Comparison of ENCODE assay signal across 15 mouse cellular contexts in genomic region chr1:152810533-152811439, GRCm38 (mm10). TPM values are rescaled to one million over a fixed set of nuclear protein-coding genes. Genes with fewer than 3 reads are reported as not detected.
DNase-seq lines count a peak whose midpoint lies in the region; ATAC-seq lines count a peak whose summit lies in the region.
"Had no signal": no experiment of that assay in that cellular context is flagged by ENCODE, and none has a peak within 500 bp of the region (broad histone marks: within the 10 kb centered on the region; RNA-seq: fewer than 3 reads in every experiment).

No protein-coding gene starts in this region.

- H3K4me2 ChIP-seq in hindbrain, embryonic 11.5 days (replicated peaks; ENCODE audit: low read depth, low read length) = no peak overlapping the region
- no peak overlapping the region for H3K4me2 ChIP-seq in hindbrain, embryonic 12.5 days (replicated peaks)
- no peak overlapping the region for H3K4me2 ChIP-seq in forebrain, embryonic 12.5 days
- no peak overlapping the region for H3K4me2 ChIP-seq in kidney, embryonic 16.5 days (replicated peaks; ENCODE audit: low read depth, low read length)
- H3K4me2 ChIP-seq: heart, embryonic 12.5 days; midbrain, embryonic 15.5 days had no signal

- H3K36me3 ChIP-seq in hindbrain, embryonic 11.5 days (ENCODE audit: control insufficient read depth, insufficient read depth, low read length) = no peaks in the 10 kb centered on the region
- no peaks in the 10 kb centered on the region for H3K36me3 ChIP-seq in hindbrain, embryonic 12.5 days
- H3K36me3 ChIP-seq in forebrain, embryonic 12.5 days (replicated peaks) = no peaks in the 10 kb centered on the region
- no peaks in the 10 kb centered on the region for H3K36me3 ChIP-seq in kidney, embryonic 16.5 days (ENCODE audit: insufficient read depth, low read length)
- H3K36me3 ChIP-seq: heart, embryonic 12.5 days; intestine, embryonic 15.5 days; midbrain, embryonic 15.5 days had no signal

- H3K9ac ChIP-seq in hindbrain, embryonic 11.5 days (ENCODE audit: low read depth, low read length) = no peak overlapping the region
- no peak overlapping the region for H3K9ac ChIP-seq in hindbrain, embryonic 12.5 days
- no peak overlapping the region for H3K9ac ChIP-seq in forebrain, embryonic 12.5 days
- H3K9ac ChIP-seq in kidney, embryonic 16.5 days (replicated peaks; ENCODE audit: low read length) = no peak overlapping the region
- H3K9ac ChIP-seq: heart, embryonic 12.5 days; intestine, embryonic 15.5 days; midbrain, embryonic 15.5 days had no signal

- no peak for ATAC-seq in hindbrain, embryonic 11.5 days (ENCODE audit: low FRiP score)
- ATAC-seq in hindbrain, embryonic 12.5 days (ENCODE audit: low FRiP score) = no peak
- peak; percentile 77; the same call in 1 of the 2 replicates for ATAC-seq in forebrain, embryonic 12.5 days (ENCODE audit: low FRiP score)
- peak; percentile 41 for ATAC-seq in megakaryocyte, adult 5-6 weeks (ENCODE audit: poor library complexity, severe bottlenecking)
- no peak for ATAC-seq in kidney, embryonic 16.5 days (ENCODE audit: low FRiP score, low TSS enrichment)
- ATAC-seq: midbrain, embryonic 15.5 days had no signal

- no peaks in the 10 kb centered on the region for H3K9me3 ChIP-seq in hindbrain, embryonic 11.5 days (ENCODE audit: control insufficient read depth, low read length)
- no peaks in the 10 kb centered on the region for H3K9me3 ChIP-seq in hindbrain, embryonic 12.5 days (replicated peaks)
- no peaks in the 10 kb centered on the region for H3K9me3 ChIP-seq in forebrain, embryonic 12.5 days
- no peaks in the 10 kb centered on the region for H3K9me3 ChIP-seq in kidney, embryonic 16.5 days (ENCODE audit: low read length)
- H3K9me3 ChIP-seq: heart, embryonic 12.5 days; intestine, embryonic 15.5 days; midbrain, embryonic 15.5 days had no signal

- no peaks in the 10 kb centered on the region for H3K27me3 ChIP-seq in hindbrain, embryonic 11.5 days (ENCODE audit: control insufficient read depth, insufficient read depth, low read length)
- H3K27me3 ChIP-seq in hindbrain, embryonic 12.5 days = no peaks in the 10 kb centered on the region
- no peaks in the 10 kb centered on the region for H3K27me3 ChIP-seq in forebrain, embryonic 12.5 days
- H3K27me3 ChIP-seq in kidney, embryonic 16.5 days (ENCODE audit: insufficient read depth, low read length) = no peaks in the 10 kb centered on the region
- H3K27me3 ChIP-seq: heart, embryonic 12.5 days; intestine, embryonic 15.5 days; midbrain, embryonic 15.5 days had no signal

- DNase-seq in hindbrain, embryonic 11.5 days (ENCODE audit: low spot score) = no peak
- peak; percentile 42 for DNase-seq in MEL-GATA-1-ER (ENCODE audit: extremely low read depth, low read depth)
- no peak for DNase-seq in layer of hippocampus, adult 11-12 months (ENCODE audit: low spot score)
- DNase-seq in thymus, postnatal 10 days (ENCODE audit: low spot score in 2 of 2) = no peak
- DNase-seq: adrenal gland, adult 8-10 months; layer of hippocampus, adult 9-11 months; right cerebral cortex, postnatal 4 days; thymus, adult 2 months had no signal

- H3K27ac ChIP-seq in hindbrain, embryonic 11.5 days (ENCODE audit: low read depth, low read length) = peak overlapping the region; percentile 36; the same call in 1 of the 2 replicates
- H3K27ac ChIP-seq in hindbrain, embryonic 12.5 days = no peak overlapping the region
- peak overlapping the region; percentile 65; the same call in 1 of the 2 replicates for H3K27ac ChIP-seq in forebrain, embryonic 12.5 days
- no peak overlapping the region for H3K27ac ChIP-seq in kidney, embryonic 16.5 days (ENCODE audit: low read length)
- H3K27ac ChIP-seq: midbrain, embryonic 15.5 days had no signal

- no peaks in the 10 kb centered on the region for H3K4me1 ChIP-seq in hindbrain, embryonic 11.5 days (replicated peaks; ENCODE audit: control insufficient read depth, insufficient read depth, low read length)
- peaks cover 16% of the 10 kb centered on the region for H3K4me1 ChIP-seq in hindbrain, embryonic 12.5 days
- H3K4me1 ChIP-seq in forebrain, embryonic 12.5 days = peaks cover 28% of the 10 kb centered on the region
- H3K4me1 ChIP-seq in kidney, embryonic 16.5 days (ENCODE audit: insufficient read depth, low read length) = peaks cover 19% of the 10 kb centered on the region
- H3K4me1 ChIP-seq: midbrain, embryonic 15.5 days had no signal

- H3K4me3 ChIP-seq in hindbrain, embryonic 11.5 days (ENCODE audit: low read depth, low read length) = no peak overlapping the region
- no peak overlapping the region for H3K4me3 ChIP-seq in hindbrain, embryonic 12.5 days
- H3K4me3 ChIP-seq in forebrain, embryonic 12.5 days (replicated peaks) = no peak overlapping the region
- H3K4me3 ChIP-seq in kidney, embryonic 16.5 days (ENCODE audit: low read length) = no peak overlapping the region
- H3K4me3 ChIP-seq: heart, embryonic 12.5 days; intestine, embryonic 15.5 days; midbrain, embryonic 15.5 days had no signal

- WGBS in hindbrain, embryonic 11.5 days = 57% methylated on average over 13 of the region's 13 CpGs
- 56% methylated on average over 13 of the region's 13 CpGs for WGBS in hindbrain, embryonic 12.5 days
- WGBS in forebrain, embryonic 12.5 days = 33% methylated on average over 13 of the region's 13 CpGs
- 77% methylated on average over 13 of the region's 13 CpGs for WGBS in kidney, embryonic 16.5 days

RNA-seq across cellular contexts. Expression of gene Ncf2, which starts 10.8 kb away (rescaled TPM):
- polyA plus RNA-seq in hindbrain, embryonic 11.5 days (2014; fragmentation: Nextera tagmentation; extraction: Ambion mirVana) = 3.4 and 5.0 TPM in 2 replicates
- polyA plus RNA-seq in hindbrain, embryonic 12.5 days (2016; fragmentation: Nextera tagmentation; extraction: Ambion mirVana) = 2.3 and 2.9 TPM in 2 replicates
- 1.8 and 2.2 TPM in 2 replicates for polyA plus RNA-seq in forebrain, embryonic 12.5 days (2016; fragmentation: Nextera tagmentation; extraction: Ambion mirVana)
- 252 and 267 TPM in 2 replicates for total RNA-seq in megakaryocyte, adult 5-6 weeks (2015)
- total RNA-seq in megakaryocyte, adult 5-6 weeks (2017) = 373 and 410 TPM in 2 replicates
- polyA plus RNA-seq in kidney, embryonic 16.5 days (2015; fragmentation: Nextera tagmentation; extraction: Ambion mirVana) = 6.7 and 7.8 TPM in 2 replicates

RNA-seq across cellular contexts. Expression of gene Arpc5, which starts 44.4 kb away (rescaled TPM):
- polyA plus RNA-seq in hindbrain, embryonic 11.5 days (2014; fragmentation: Nextera tagmentation; extraction: Ambion mirVana) = 339 and 340 TPM in 2 replicates
- 310 and 335 TPM in 2 replicates for polyA plus RNA-seq in hindbrain, embryonic 12.5 days (2016; fragmentation: Nextera tagmentation; extraction: Ambion mirVana)
- polyA plus RNA-seq in forebrain, embryonic 12.5 days (2016; fragmentation: Nextera tagmentation; extraction: Ambion mirVana) = 275 and 281 TPM in 2 replicates
- total RNA-seq in megakaryocyte, adult 5-6 weeks (2015) = 786 and 868 TPM in 2 replicates
- 396 and 424 TPM in 2 replicates for total RNA-seq in megakaryocyte, adult 5-6 weeks (2017)
- 239 and 252 TPM in 2 replicates for polyA plus RNA-seq in kidney, embryonic 16.5 days (2015; fragmentation: Nextera tagmentation; extraction: Ambion mirVana)

RNA-seq across cellular contexts. Expression of gene Rgl1, which starts 44.6 kb away (rescaled TPM):
- polyA plus RNA-seq in hindbrain, embryonic 11.5 days (2014; fragmentation: Nextera tagmentation; extraction: Ambion mirVana) = 26.6 and 27.5 TPM in 2 replicates
- polyA plus RNA-seq in hindbrain, embryonic 12.5 days (2016; fragmentation: Nextera tagmentation; extraction: Ambion mirVana) = 23.9 and 24.7 TPM in 2 replicates
- polyA plus RNA-seq in forebrain, embryonic 12.5 days (2016; fragmentation: Nextera tagmentation; extraction: Ambion mirVana) = 19.8 and 20.9 TPM in 2 replicates
- 1.7 and 3.0 TPM in 2 replicates for total RNA-seq in megakaryocyte, adult 5-6 weeks (2015)
- total RNA-seq in megakaryocyte, adult 5-6 weeks (2017) = 2.9 TPM in 2 replicates
- 58.6 and 62.0 TPM in 2 replicates for polyA plus RNA-seq in kidney, embryonic 16.5 days (2015; fragmentation: Nextera tagmentation; extraction: Ambion mirVana)

Comparison
In these comparisons a context has a peak if more than half of its experiments do, and no peak if none do; other contexts are left out.
1. H3K27ac ChIP-seq: peak in hindbrain, embryonic 11.5 days (single experiment) and forebrain, embryonic 12.5 days (single experiment); none in hindbrain, embryonic 12.5 days (single experiment) and kidney, embryonic 16.5 days (single experiment).
2. ATAC-seq: peak in forebrain, embryonic 12.5 days (single experiment) and megakaryocyte, adult 5-6 weeks (single experiment); none in hindbrain, embryonic 11.5 days (single experiment), hindbrain, embryonic 12.5 days (single experiment) and kidney, embryonic 16.5 days (single experiment).